Mouse (Mus musculus): Measurements from ENCODE around the gene Iqcf1. TPM values are rescaled to one million over a fixed set of nuclear protein-coding genes. Genes with fewer than 3 reads are reported as not detected.
A peak's percentile ranks its signal among the peaks of the same experiment; 100 is the strongest.

Iqcf1 gene
- polyA plus RNA-seq (2015; fragmentation: Nextera tagmentation; extraction: Ambion mirVana), result not detected in 2 replicates

DNA sequence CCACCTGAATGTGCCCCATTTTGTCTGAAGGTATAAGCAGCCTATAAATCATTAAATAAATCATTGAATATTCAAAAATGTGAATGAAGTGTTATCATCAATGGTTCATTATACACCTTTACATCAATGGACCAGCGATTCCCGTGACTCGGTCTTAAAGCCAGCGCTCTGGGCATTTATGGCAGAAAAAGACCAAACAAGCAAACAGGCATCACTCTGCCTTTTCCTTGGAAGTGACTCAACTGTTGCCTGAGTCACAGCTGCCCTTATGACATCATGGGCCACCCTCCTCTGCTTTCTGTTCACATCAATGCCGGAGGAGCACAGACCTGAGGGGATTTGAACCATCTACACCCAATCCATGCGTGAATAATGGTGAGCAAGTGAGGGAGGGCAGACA lies at the start of gene Iqcf1:
Gene Iqcf1 (plus strand): TSS at position 301 of the 400 bp plus-strand sequence.
- Histone ChIP-seq H3K36me3 (no peaks in the 10 kb centered on the region), H3K4me3 (no peak within 1 kb of the TSS), H3K4me2 (no peak within 1 kb of the TSS), H3K27me3 (no peaks in the 10 kb centered on the region), H3K9ac (no peak within 1 kb of the TSS), H3K4me1 (no peaks in the 10 kb centered on the region), H3K27ac (no peak within 1 kb of the TSS), H3K9me3 (no peaks in the 10 kb centered on the region)
- 89% methylated on average over 6 of the region's 6 CpGs for WGBS
- ATAC-seq (ENCODE audit: insufficient number of reproducible peaks, insufficient read depth, low FRiP score, low TSS enrichment, low read depth), result no peak

DNA sequence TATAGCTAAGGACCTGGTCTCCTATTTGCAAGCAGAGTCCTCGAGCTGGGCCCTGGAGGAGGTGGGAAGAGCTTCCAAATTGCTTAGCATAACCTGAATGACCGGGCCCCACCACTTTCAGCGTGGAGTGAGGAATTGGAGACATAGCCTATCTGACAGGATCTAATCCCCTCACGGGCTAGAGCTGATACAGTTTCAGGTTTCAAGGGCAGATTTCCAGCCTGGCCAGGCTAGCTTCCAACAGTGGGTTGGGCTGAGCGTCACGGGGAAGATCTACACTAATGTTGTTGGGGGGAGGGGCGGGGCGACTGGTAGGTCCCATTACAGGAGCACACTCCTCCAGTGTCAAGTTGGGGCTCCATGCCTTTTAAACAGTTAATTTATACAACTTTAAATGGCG lies 49.1 kb upstream of the Iqcf1 start:
- peaks cover 86% of the 10 kb centered on the region for H3K4me1 ChIP-seq
- H3K4me2 ChIP-seq, result peak overlapping the region; percentile 44
- 0 out of 2 replicates have a peak, but pooled peaks cover 5% of the 10 kb centered on the region for H3K36me3 ChIP-seq
- H3K27me3 ChIP-seq, result no peaks in the 10 kb centered on the region
- H3K9me3 ChIP-seq, result no peaks in the 10 kb centered on the region
- H3K4me3 ChIP-seq, result peak overlapping the region; percentile 6; the same call in 1 of the 2 replicates
- ATAC-seq (ENCODE audit: insufficient number of reproducible peaks, insufficient read depth, low FRiP score, low TSS enrichment, low read depth), result no peak
- H3K9ac ChIP-seq, result no peak overlapping the region
- WGBS, result 7% methylated on average over 9 of the region's 9 CpGs
- H3K27ac ChIP-seq, result peak overlapping the region; percentile 68

GRCm38 (mm10) chr9:106451298-106451697 lies 48.5 kb upstream of the Iqcf1 start:
- Histone ChIP-seq H3K9ac (0 out of 2 replicates have a peak overlapping the region, but pooled peaks have one; percentile 1), H3K4me1 (peaks cover 86% of the 10 kb centered on the region), H3K4me3 (no peak overlapping the region), H3K36me3 (0 out of 2 replicates have a peak, but pooled peaks cover 5% of the 10 kb centered on the region), H3K27ac (peak overlapping the region; percentile 68), H3K9me3 (no peaks in the 10 kb centered on the region), H3K27me3 (no peaks in the 10 kb centered on the region), H3K4me2 (peak overlapping the region; percentile 44; the same call in 1 of the 2 replicates)
- 76% methylated on average over 11 of the region's 11 CpGs for WGBS
- ATAC-seq (ENCODE audit: insufficient number of reproducible peaks, insufficient read depth, low FRiP score, low TSS enrichment, low read depth), result no peak

GRCm38 (mm10) chr9:106451899-106452298 lies 47.9 kb upstream of the Iqcf1 start:
- H3K36me3 ChIP-seq, result 0 out of 2 replicates have a peak, but pooled peaks cover 5% of the 10 kb centered on the region
- H3K9me3 ChIP-seq, result no peaks in the 10 kb centered on the region
- no peaks in the 10 kb centered on the region for H3K27me3 ChIP-seq
- no peak overlapping the region for H3K4me3 ChIP-seq
- H3K4me1 ChIP-seq, result peaks cover 86% of the 10 kb centered on the region
- H3K27ac ChIP-seq, result peak overlapping the region; percentile 44; the same call in 1 of the 2 replicates
- WGBS, result 44% methylated on average over 2 of the region's 2 CpGs
- no peak for ATAC-seq (ENCODE audit: insufficient number of reproducible peaks, insufficient read depth, low FRiP score, low TSS enrichment, low read depth)
- H3K4me2 ChIP-seq, result peak overlapping the region; percentile 97; the same call in 1 of the 2 replicates
- H3K9ac ChIP-seq, result 0 out of 2 replicates have a peak overlapping the region, but pooled peaks have one; percentile 11

GRCm38 (mm10) chr9:106452351-106452750 lies 47.4 kb upstream of the Iqcf1 start:
- Histone ChIP-seq H3K4me1 (peaks cover 89% of the 10 kb centered on the region), H3K4me2 (peak overlapping the region; percentile 97), H3K9ac (no peak overlapping the region), H3K4me3 (peak overlapping the region; percentile 69; the same call in 1 of the 2 replicates), H3K27me3 (no peaks in the 10 kb centered on the region), H3K27ac (peak overlapping the region; percentile 44; the same call in 1 of the 2 replicates), H3K9me3 (no peaks in the 10 kb centered on the region), H3K36me3 (0 out of 2 replicates have a peak, but pooled peaks cover 5% of the 10 kb centered on the region)
- WGBS, result 28% methylated on average over 6 of the region's 6 CpGs
- no peak for ATAC-seq (ENCODE audit: insufficient number of reproducible peaks, insufficient read depth, low FRiP score, low TSS enrichment, low read depth)

DNA sequence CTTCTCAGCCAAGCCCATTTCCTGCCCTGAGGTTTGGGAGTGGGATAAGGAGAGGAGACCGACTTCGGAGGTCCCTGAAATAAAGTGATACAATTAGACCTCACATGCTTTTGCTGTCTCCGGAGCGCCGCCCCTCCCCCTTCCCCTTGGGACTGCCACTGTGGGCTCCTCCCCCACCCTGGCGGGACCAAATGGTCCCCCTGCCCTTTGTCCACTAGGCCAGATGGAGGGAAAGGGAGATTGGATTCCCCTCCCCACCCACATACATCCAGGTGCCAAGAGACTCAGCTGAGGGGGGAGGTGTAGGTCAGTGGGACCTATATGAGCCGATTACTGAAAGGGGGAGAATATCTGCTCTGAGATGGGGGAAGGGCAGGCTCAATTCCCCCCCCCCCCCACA lies 46.9 kb upstream of the Iqcf1 start:
- Histone ChIP-seq H3K9ac (peak overlapping the region; percentile 85; the same call in 1 of the 2 replicates), H3K27ac (no peak overlapping the region; the same call in 1 of the 2 replicates), H3K4me3 (peak overlapping the region; percentile 69), H3K36me3 (0 out of 2 replicates have a peak, but pooled peaks cover 5% of the 10 kb centered on the region), H3K4me1 (peaks cover 91% of the 10 kb centered on the region), H3K27me3 (no peaks in the 10 kb centered on the region), H3K9me3 (no peaks in the 10 kb centered on the region), H3K4me2 (peak overlapping the region; percentile 97)
- ATAC-seq (ENCODE audit: insufficient number of reproducible peaks, insufficient read depth, low FRiP score, low TSS enrichment, low read depth), result no peak
- WGBS, result 0% methylated on average over 7 of the region's 7 CpGs

- peak within 1 kb of the TSS; percentile 97 for H3K4me2 ChIP-seq
- ATAC-seq (ENCODE audit: insufficient number of reproducible peaks, insufficient read depth, low FRiP score, low TSS enrichment, low read depth), result peak; percentile 45
- under 1% methylated on average over 39 of the region's 74 CpGs for WGBS
- peak within 1 kb of the TSS; percentile 92 for H3K27ac ChIP-seq
- no peaks in the 10 kb centered on the region for H3K27me3 ChIP-seq
- peak within 1 kb of the TSS; percentile 69 for H3K4me3 ChIP-seq
- peak within 1 kb of the TSS; percentile 85 for H3K9ac ChIP-seq
- no peaks in the 10 kb centered on the region for H3K9me3 ChIP-seq
- H3K4me1 ChIP-seq, result peaks cover 91% of the 10 kb centered on the region
- peaks cover 11% of the 10 kb centered on the region; the same call in 1 of the 2 replicates for H3K36me3 ChIP-seq
Measured at GRCm38 (mm10) chr9:106453271-106454070, 46.3 kb upstream of the Iqcf1 start, which contains the start of gene Pcbp4. Pcbp4 (plus strand) TSS chr9:106453291.

- peak overlapping the region; percentile 69 for H3K4me3 ChIP-seq
- peak overlapping the region; percentile 97 for H3K4me2 ChIP-seq
- H3K36me3 ChIP-seq, result peaks cover 11% of the 10 kb centered on the region; the same call in 1 of the 2 replicates
- H3K9ac ChIP-seq, result peak overlapping the region; percentile 85
- peak; percentile 22 for ATAC-seq (ENCODE audit: insufficient number of reproducible peaks, insufficient read depth, low FRiP score, low TSS enrichment, low read depth)
- WGBS, result 0% methylated on average over 13 of the region's 20 CpGs
- no peaks in the 10 kb centered on the region for H3K27me3 ChIP-seq
- H3K9me3 ChIP-seq, result no peaks in the 10 kb centered on the region
- H3K4me1 ChIP-seq, result peaks cover 90% of the 10 kb centered on the region
- H3K27ac ChIP-seq, result peak overlapping the region; percentile 92
Measured at GRCm38 (mm10) chr9:106454071-106454761, 45.6 kb upstream of the Iqcf1 start.

DNA sequence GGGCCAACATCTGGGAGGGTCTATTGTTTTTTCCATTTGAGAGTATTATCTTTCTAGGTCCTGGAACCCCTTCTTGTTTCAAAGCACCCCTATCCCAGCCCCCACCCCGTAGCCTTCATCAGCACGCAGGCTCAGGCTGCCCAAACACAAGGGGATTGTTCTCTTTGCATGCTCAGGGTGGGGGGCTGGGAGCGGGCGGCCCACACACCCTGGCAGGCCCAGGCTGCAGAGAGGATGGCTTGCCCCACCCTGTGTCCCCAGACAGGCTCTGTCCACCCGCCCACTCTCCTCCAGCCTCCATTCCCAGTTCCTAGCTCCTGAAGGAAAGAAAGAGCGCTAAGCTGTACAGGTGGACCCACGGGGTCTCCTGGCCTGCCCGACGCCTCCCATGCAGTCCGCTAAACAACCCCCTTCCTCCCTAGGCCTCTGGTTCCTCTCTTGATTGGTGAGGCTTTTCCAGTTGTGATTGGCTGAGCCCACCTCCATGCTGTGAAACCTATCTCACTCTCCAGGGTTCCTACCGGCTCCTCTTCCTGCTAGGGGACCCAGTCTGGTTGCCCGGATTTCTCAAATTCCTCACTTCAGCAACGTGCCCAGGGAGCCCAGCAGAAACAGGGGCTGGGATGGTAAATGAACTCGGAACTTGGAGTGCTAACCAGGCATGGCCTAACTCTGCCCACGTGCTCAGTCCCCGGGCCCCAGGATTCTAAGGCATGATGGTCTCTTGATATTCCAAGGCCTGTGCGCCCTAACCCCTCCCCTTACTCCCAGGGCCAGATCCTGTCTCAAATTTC lies 44.7 kb upstream of the Iqcf1 start:
- H3K4me2 ChIP-seq, result peak overlapping the region; percentile 97
- no peaks in the 10 kb centered on the region for H3K27me3 ChIP-seq
- H3K9ac ChIP-seq, result peak overlapping the region; percentile 85
- peak overlapping the region; percentile 92 for H3K27ac ChIP-seq
- 1% methylated on average over 17 of the region's 17 CpGs for WGBS
- peaks cover 20% of the 10 kb centered on the region for H3K36me3 ChIP-seq
- 0 out of 2 replicates have a peak, but pooled peaks have one; percentile 38 for ATAC-seq (ENCODE audit: insufficient number of reproducible peaks, insufficient read depth, low FRiP score, low TSS enrichment, low read depth)
- H3K9me3 ChIP-seq, result no peaks in the 10 kb centered on the region
- peak overlapping the region; percentile 69 for H3K4me3 ChIP-seq
- peaks cover 88% of the 10 kb centered on the region for H3K4me1 ChIP-seq

- 32% methylated on average over 15 of the region's 15 CpGs for WGBS
- peaks cover 33% of the 10 kb centered on the region for H3K36me3 ChIP-seq
- peak overlapping the region; percentile 92 for H3K27ac ChIP-seq
- H3K4me3 ChIP-seq, result peak overlapping the region; percentile 69
- peak overlapping the region; percentile 97 for H3K4me2 ChIP-seq
- peaks cover 78% of the 10 kb centered on the region for H3K4me1 ChIP-seq
- no peak for ATAC-seq (ENCODE audit: insufficient number of reproducible peaks, insufficient read depth, low FRiP score, low TSS enrichment, low read depth)
- no peaks in the 10 kb centered on the region for H3K9me3 ChIP-seq
- peak overlapping the region; percentile 85 for H3K9ac ChIP-seq
- no peaks in the 10 kb centered on the region for H3K27me3 ChIP-seq
Measured at GRCm38 (mm10) chr9:106456325-106457162, 43.2 kb upstream of the Iqcf1 start.

Data from embryonic facial prominence, embryonic 13.5 days (tissue).